Mouse (Mus musculus): ENCODE measurements around the gene Arhgap33. TPM values are rescaled to one million over a fixed set of nuclear protein-coding genes. Genes with fewer than 3 reads are reported as not detected.

Gene Arhgap33
- polyA plus RNA-seq, 1 experiment from 2014 or later, result 11.5 TPM

- DNase-seq (ENCODE audit: low spot score), result peak; percentile 46
- no peaks in the 10 kb centered on the region for H3K27me3 ChIP-seq (ENCODE audit: control insufficient read depth, insufficient read depth, low read length)
- H3K4me1 ChIP-seq (ENCODE audit: control insufficient read depth, insufficient read depth, low read length), result 0 out of 2 replicates have a peak, but pooled peaks cover 4% of the 10 kb centered on the region
- no peak overlapping the region for H3K9ac ChIP-seq (replicated peaks; ENCODE audit: low read length)
- peaks cover 6% of the 10 kb centered on the region for H3K36me3 ChIP-seq (replicated peaks; ENCODE audit: control insufficient read depth, insufficient read depth, low read depth, low read length)
- ATAC-seq (replicated peaks; ENCODE audit: insufficient number of reproducible peaks, low FRiP score, low TSS enrichment, low read depth), result no peak
- 23% methylated on average over 10 of the region's 10 CpGs for WGBS
- H3K4me2 ChIP-seq (ENCODE audit: low read depth, low read length), result no peak overlapping the region
- no peak overlapping the region for H3K27ac ChIP-seq (replicated peaks; ENCODE audit: low read depth, low read length)
- no peak overlapping the region for H3K4me3 ChIP-seq (ENCODE audit: low read depth, low read length)
- H3K9me3 ChIP-seq (replicated peaks; ENCODE audit: control insufficient read depth, low read length), result no peaks in the 10 kb centered on the region
These were observed 8.9 kb downstream of the Arhgap33 start for GRCm38 (mm10) chr7:30525954-30526353.

DNA sequence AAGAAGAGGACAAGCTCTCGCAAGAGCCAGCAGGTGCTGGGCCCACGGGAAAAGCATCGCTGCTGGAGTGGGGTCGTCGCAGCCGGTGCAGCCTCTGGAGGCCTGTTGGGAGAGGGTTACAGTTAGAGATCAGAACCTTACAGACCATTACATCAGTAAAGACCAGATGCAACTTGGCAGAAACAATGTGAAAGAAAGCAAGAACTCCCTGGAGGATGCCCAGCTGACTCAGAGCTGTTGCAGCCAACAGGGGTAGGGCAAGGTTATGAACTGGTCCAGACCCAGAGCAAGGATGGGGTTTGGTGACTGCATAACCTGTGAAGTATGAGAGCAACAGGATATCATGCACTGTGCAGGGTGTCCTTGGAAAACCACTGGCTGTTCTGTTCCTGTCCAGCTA, 10.4 kb downstream of the Arhgap33 start:
- H3K4me1 ChIP-seq (ENCODE audit: control insufficient read depth, insufficient read depth, low read length), result 0 out of 2 replicates have a peak, but pooled peaks cover 4% of the 10 kb centered on the region

DNA sequence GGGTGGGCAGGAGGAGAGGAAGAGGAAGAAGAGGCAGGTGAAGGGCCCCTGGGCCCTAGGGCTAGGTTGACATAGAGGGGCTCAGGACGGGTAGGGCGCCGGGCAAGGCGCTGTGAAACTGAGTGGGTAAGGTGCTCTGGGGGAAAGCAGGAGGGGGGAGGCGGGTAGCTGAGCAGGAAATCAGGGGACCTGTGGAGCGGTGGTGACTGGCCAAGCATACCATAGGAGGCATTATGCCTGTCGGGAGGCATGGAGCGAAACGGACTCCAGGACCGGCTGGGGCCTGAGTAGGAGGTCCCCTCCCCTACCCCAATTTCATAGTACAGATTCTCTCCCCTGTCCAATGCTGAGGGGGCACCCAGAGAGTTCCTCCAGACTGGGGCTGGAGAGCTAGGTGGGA, 12.0 kb downstream of the Arhgap33 start:
- H3K27ac ChIP-seq (replicated peaks; ENCODE audit: low read depth, low read length), result no peak overlapping the region
- H3K4me2 ChIP-seq (ENCODE audit: low read depth, low read length), result no peak overlapping the region
- H3K9ac ChIP-seq (replicated peaks; ENCODE audit: low read length), result no peak overlapping the region
- peaks cover 2% of the 10 kb centered on the region for H3K36me3 ChIP-seq (replicated peaks; ENCODE audit: control insufficient read depth, insufficient read depth, low read depth, low read length)
- ATAC-seq (replicated peaks; ENCODE audit: insufficient number of reproducible peaks, low FRiP score, low TSS enrichment, low read depth), result no peak
- 86% methylated on average over 10 of the region's 10 CpGs for WGBS
- H3K4me3 ChIP-seq (ENCODE audit: low read depth, low read length), result no peak overlapping the region
- no peaks in the 10 kb centered on the region for H3K9me3 ChIP-seq (replicated peaks; ENCODE audit: control insufficient read depth, low read length)
- no peaks in the 10 kb centered on the region for H3K27me3 ChIP-seq (ENCODE audit: control insufficient read depth, insufficient read depth, low read length)
- 0 out of 2 replicates have a peak, but pooled peaks cover 4% of the 10 kb centered on the region for H3K4me1 ChIP-seq (ENCODE audit: control insufficient read depth, insufficient read depth, low read length)
- DNase-seq (ENCODE audit: low spot score), result no peak

More for the DNA sequence above, 10.4 kb downstream of the Arhgap33 start:
- Histone ChIP-seq H3K36me3 (replicated peaks; ENCODE audit: control insufficient read depth, insufficient read depth, low read depth, low read length) (peaks cover 6% of the 10 kb centered on the region), H3K4me2 (ENCODE audit: low read depth, low read length) (no peak overlapping the region), H3K4me3 (ENCODE audit: low read depth, low read length) (no peak overlapping the region), H3K9ac (replicated peaks; ENCODE audit: low read length) (no peak overlapping the region), H3K27ac (replicated peaks; ENCODE audit: low read depth, low read length) (no peak overlapping the region), H3K9me3 (replicated peaks; ENCODE audit: control insufficient read depth, low read length) (no peaks in the 10 kb centered on the region), H3K27me3 (ENCODE audit: control insufficient read depth, insufficient read depth, low read length) (no peaks in the 10 kb centered on the region)
- no peak for DNase-seq (ENCODE audit: low spot score)
- 72% methylated on average over 6 of the region's 6 CpGs for WGBS
- ATAC-seq (replicated peaks; ENCODE audit: insufficient number of reproducible peaks, low FRiP score, low TSS enrichment, low read depth), result no peak

GRCm38 (mm10) chr7:30520856-30521255, 14.0 kb downstream of the Arhgap33 start:
- H3K4me2 ChIP-seq (ENCODE audit: low read depth, low read length), result no peak overlapping the region
- H3K27ac ChIP-seq (replicated peaks; ENCODE audit: low read depth, low read length), result no peak overlapping the region
- H3K4me1 ChIP-seq (ENCODE audit: control insufficient read depth, insufficient read depth, low read length), result no peaks in the 10 kb centered on the region
- 65% methylated on average over 5 of the region's 5 CpGs for WGBS
- H3K9me3 ChIP-seq (replicated peaks; ENCODE audit: control insufficient read depth, low read length), result no peaks in the 10 kb centered on the region
- H3K4me3 ChIP-seq (ENCODE audit: low read depth, low read length), result no peak overlapping the region
- H3K36me3 ChIP-seq (replicated peaks; ENCODE audit: control insufficient read depth, insufficient read depth, low read depth, low read length), result peaks cover 2% of the 10 kb centered on the region; the same call in 1 of the 2 replicates
- H3K27me3 ChIP-seq (ENCODE audit: control insufficient read depth, insufficient read depth, low read length), result no peaks in the 10 kb centered on the region
- ATAC-seq (replicated peaks; ENCODE audit: insufficient number of reproducible peaks, low FRiP score, low TSS enrichment, low read depth), result no peak
- no peak overlapping the region for H3K9ac ChIP-seq (replicated peaks; ENCODE audit: low read length)
- DNase-seq (ENCODE audit: low spot score), result no peak

DNA sequence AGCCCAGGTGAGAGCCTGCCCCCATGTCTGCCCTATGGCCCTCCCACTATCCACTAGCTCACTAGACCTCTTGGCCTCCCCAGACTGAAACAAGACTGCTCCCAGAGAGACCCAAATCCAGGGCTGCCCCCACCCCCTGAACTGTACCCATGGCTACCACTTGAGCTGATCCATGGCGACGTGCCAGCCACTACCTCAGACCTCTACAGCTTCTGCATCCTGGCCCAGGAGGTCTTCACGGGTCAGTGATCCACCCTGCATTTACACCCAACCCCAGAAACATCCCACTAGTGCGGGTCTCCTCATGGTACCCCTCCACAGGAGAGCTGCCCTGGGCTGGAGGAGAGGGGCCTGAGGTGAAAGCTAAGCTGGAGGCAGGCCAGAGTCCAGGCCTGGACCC, 14.5 kb downstream of the Arhgap33 start:
- Histone ChIP-seq H3K36me3 (replicated peaks; ENCODE audit: control insufficient read depth, insufficient read depth, low read depth, low read length) (peaks cover 2% of the 10 kb centered on the region; the same call in 1 of the 2 replicates), H3K4me3 (ENCODE audit: low read depth, low read length) (no peak overlapping the region), H3K9ac (replicated peaks; ENCODE audit: low read length) (no peak overlapping the region), H3K27me3 (ENCODE audit: control insufficient read depth, insufficient read depth, low read length) (no peaks in the 10 kb centered on the region), H3K4me1 (ENCODE audit: control insufficient read depth, insufficient read depth, low read length) (no peaks in the 10 kb centered on the region), H3K9me3 (replicated peaks; ENCODE audit: control insufficient read depth, low read length) (no peaks in the 10 kb centered on the region), H3K4me2 (ENCODE audit: low read depth, low read length) (no peak overlapping the region), H3K27ac (replicated peaks; ENCODE audit: low read depth, low read length) (no peak overlapping the region)
- no peak for DNase-seq (ENCODE audit: low spot score)
- no peak for ATAC-seq (replicated peaks; ENCODE audit: insufficient number of reproducible peaks, low FRiP score, low TSS enrichment, low read depth)
- WGBS, result 66% methylated on average over 4 of the region's 4 CpGs

DNA sequence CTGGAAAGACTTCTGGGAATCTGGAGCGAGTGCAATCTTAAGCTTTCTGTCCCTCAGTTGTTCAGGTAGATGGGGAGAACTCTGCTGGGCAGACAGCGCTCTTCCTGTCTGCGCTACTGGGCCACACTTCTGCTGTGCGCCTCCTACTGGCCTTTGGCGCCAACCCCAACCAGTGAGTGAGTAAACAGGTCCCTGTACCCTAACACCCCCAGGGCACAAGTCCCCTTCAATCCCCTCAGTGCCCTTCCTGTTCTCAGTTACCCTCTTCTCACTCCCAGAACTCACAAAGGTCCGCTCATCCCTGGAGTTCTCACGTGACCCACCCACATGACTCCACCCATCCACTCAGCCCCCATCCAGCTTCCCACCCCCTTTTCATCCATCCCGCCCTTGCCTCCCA, 16.5 kb downstream of the Arhgap33 start:
- no peaks in the 10 kb centered on the region for H3K9me3 ChIP-seq (replicated peaks; ENCODE audit: control insufficient read depth, low read length)
- H3K27me3 ChIP-seq (ENCODE audit: control insufficient read depth, insufficient read depth, low read length), result no peaks in the 10 kb centered on the region
- no peak overlapping the region for H3K27ac ChIP-seq (replicated peaks; ENCODE audit: low read depth, low read length)
- ATAC-seq (replicated peaks; ENCODE audit: insufficient number of reproducible peaks, low FRiP score, low TSS enrichment, low read depth), result no peak
- H3K36me3 ChIP-seq (replicated peaks; ENCODE audit: control insufficient read depth, insufficient read depth, low read depth, low read length), result peaks cover 2% of the 10 kb centered on the region; the same call in 1 of the 2 replicates
- DNase-seq (ENCODE audit: low spot score), result no peak
- H3K4me1 ChIP-seq (ENCODE audit: control insufficient read depth, insufficient read depth, low read length), result no peaks in the 10 kb centered on the region
- no peak overlapping the region for H3K9ac ChIP-seq (replicated peaks; ENCODE audit: low read length)
- WGBS, result 38% methylated on average over 8 of the region's 8 CpGs
- no peak overlapping the region for H3K4me3 ChIP-seq (ENCODE audit: low read depth, low read length)
- H3K4me2 ChIP-seq (ENCODE audit: low read depth, low read length), result no peak overlapping the region

- Histone ChIP-seq H3K9me3 (replicated peaks; ENCODE audit: control insufficient read depth, low read length) (no peaks in the 10 kb centered on the region), H3K27ac (replicated peaks; ENCODE audit: low read depth, low read length) (no peak overlapping the region), H3K4me3 (ENCODE audit: low read depth, low read length) (no peak overlapping the region), H3K4me2 (ENCODE audit: low read depth, low read length) (no peak overlapping the region), H3K27me3 (ENCODE audit: control insufficient read depth, insufficient read depth, low read length) (no peaks in the 10 kb centered on the region), H3K36me3 (replicated peaks; ENCODE audit: control insufficient read depth, insufficient read depth, low read depth, low read length) (no peaks in the 10 kb centered on the region), H3K4me1 (ENCODE audit: control insufficient read depth, insufficient read depth, low read length) (no peaks in the 10 kb centered on the region), H3K9ac (replicated peaks; ENCODE audit: low read length) (no peak overlapping the region)
- ATAC-seq (replicated peaks; ENCODE audit: insufficient number of reproducible peaks, low FRiP score, low TSS enrichment, low read depth) (no peak), DNase-seq (ENCODE audit: low spot score) (no peak)
- WGBS, result 56% methylated on average over 24 of the region's 24 CpGs
These were observed 19.7 kb downstream of the Arhgap33 start for GRCm38 (mm10) chr7:30515003-30515760.

- no peak overlapping the region for H3K4me3 ChIP-seq (ENCODE audit: low read depth, low read length)
- no peak overlapping the region for H3K9ac ChIP-seq (replicated peaks; ENCODE audit: low read length)
- DNase-seq (ENCODE audit: low spot score) (no peak), ATAC-seq (replicated peaks; ENCODE audit: insufficient number of reproducible peaks, low FRiP score, low TSS enrichment, low read depth) (no peak)
- H3K4me2 ChIP-seq (ENCODE audit: low read depth, low read length), result no peak overlapping the region
- 64% methylated on average over 4 of the region's 4 CpGs for WGBS
- H3K27me3 ChIP-seq (ENCODE audit: control insufficient read depth, insufficient read depth, low read length), result no peaks in the 10 kb centered on the region
- H3K36me3 ChIP-seq (replicated peaks; ENCODE audit: control insufficient read depth, insufficient read depth, low read depth, low read length), result no peaks in the 10 kb centered on the region
- no peaks in the 10 kb centered on the region for H3K9me3 ChIP-seq (replicated peaks; ENCODE audit: control insufficient read depth, low read length)
- no peak overlapping the region for H3K27ac ChIP-seq (replicated peaks; ENCODE audit: low read depth, low read length)
- H3K4me1 ChIP-seq (ENCODE audit: control insufficient read depth, insufficient read depth, low read length), result no peaks in the 10 kb centered on the region
These were observed 26.8 kb downstream of the Arhgap33 start for GRCm38 (mm10) chr7:30508061-30508460.

Measured in embryonic facial prominence, embryonic 11.5 days (tissue).